Mouse (Mus musculus) embryonic stem cell, embryonic (primary cell): ENCODE results near the gene Gm10964.

Experiments used
- CTCF ChIA-PET, 4 experiments: fragments of 300-600 bp in 2 of 4; fragments of 350-600 bp in 2 of 4; sonication (Branson Sonifier 250); formaldehyde crosslinking; loops; one replicate each; lab custom pipeline; 2022; ENCODE audit warnings: inconsistent platforms in 2 of 4; lab: Charles Lee
- POLR2A ChIA-PET, 4 experiments: fragments of 300-600 bp in 2 of 4; fragments of 350-600 bp in 2 of 4; sonication (Branson Sonifier 250); formaldehyde crosslinking; loops; one replicate each; lab custom pipeline; 2022; ENCODE audit warnings: antibody characterized with exemption in 4 of 4, inconsistent platforms in 1 of 4; lab: Charles Lee

Gene Gm10964

DNA sequence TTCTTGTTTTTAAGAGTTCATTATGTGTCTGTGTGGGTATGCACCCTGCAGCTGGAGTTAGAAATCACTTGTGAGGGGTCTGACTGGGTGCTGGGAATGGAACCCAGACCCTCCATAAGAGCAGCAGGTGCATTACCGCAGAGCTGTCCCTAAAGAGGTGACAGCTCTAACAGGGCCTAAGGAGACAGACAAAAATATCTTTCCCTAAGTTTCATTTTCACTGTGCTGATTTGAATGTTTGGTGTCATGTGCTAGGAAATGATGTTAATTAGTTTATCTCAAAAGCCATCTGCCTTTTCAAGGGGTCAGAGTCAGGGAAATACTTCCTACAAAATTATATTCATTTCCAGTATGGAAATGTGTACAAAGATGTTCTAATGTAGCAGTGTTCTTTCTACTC, at the start of gene Gm10964:
Gene Gm10964 (plus strand): TSS at position 38 of the 400 bp plus-strand sequence.
- POLR2A ChIA-PET: interaction anchor here in 3 of 4 experiments (0.6 to 2.3 kb wide), 3 partner anchors 143 to 199 kb away, joined by 3 to 5 read pairs (median 4); no protein-coding TSS in a partner anchor
- CTCF ChIA-PET: interaction anchor here (0.6 to 2.6 kb wide), 9 partner anchors 91 to 963 kb away, joined by 3 to 10 read pairs (median 5); no protein-coding TSS in a partner anchor

DNA sequence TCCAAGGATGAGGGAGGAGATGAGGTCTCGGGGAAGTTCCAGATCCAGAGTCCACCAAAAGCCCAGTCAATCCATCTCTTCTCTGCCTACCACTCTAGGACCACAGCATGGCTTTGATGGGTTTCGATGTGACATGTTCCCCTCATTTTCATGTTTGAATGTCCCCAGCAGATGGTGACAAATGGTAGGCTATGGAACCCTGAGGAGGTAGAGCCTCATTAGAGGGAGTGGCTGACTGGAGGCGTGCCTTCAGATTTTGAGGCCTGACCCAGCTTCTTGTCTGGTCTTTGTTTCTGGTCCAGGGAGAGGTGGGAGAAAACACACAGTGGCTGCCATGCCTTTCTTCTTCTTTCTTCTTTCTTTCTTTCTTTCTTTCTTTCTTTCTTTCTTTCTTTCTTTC, 48.7 kb upstream of the Gm10964 start:
- ChIA-PET CTCF (no interaction called here), POLR2A (no interaction called here)

DNA sequence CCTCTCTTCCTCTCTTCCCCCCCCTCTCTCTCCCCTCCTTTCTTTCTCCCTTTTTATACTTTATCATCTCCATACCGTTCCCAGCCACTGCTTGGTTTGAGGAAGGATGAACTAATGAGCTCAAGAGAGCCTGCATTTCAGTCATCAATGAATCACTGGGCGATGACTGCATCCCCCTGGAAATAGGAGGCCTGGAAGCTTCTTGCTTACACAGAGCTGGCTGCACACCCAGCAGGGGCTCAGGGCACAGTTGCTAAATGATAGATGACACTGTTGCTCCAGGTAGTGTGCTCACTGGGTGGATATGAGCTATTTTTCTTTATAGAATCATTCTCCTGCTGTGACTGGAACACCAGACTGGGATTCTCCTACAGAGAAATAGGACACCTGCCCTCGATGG, 43.6 kb upstream of the Gm10964 start:
- ChIA-PET POLR2A (interaction anchor here in 3 of 4 experiments (0.6 to 1.4 kb wide), 4 partner anchors 42 to 273 kb away, joined by 3 to 7 read pairs (median 6); partner anchors contain the start of gene Olfml3 (in 1 of the 3)), CTCF (no interaction called here)

DNA sequence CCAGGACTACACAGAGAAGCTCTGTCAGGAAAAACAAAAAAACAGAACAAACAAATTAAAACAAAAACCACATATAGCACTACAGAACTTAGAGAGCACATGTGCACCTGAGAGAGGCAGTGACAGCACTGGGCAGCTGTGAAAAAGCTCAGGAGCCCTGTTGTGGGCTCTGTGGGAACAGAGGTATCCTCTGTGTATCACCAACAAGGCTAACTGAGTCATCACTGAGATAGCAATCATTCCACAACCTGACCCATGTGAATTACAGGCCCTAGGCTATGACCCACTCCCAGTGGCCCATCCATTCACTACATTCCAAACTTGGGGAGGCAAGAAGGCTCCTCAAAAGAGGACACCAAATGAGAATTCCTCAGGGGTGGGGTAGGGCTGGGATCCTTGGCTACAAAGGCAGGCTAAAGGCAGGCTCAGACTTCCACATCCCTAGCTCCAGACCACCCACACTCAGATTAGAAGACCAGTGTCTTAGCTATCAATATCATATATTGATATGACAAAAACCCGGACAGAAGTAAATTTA, 42.7 kb upstream of the Gm10964 start:
- CTCF ChIA-PET: no interaction called here
- POLR2A ChIA-PET: interaction anchor here in 2 of 4 experiments (0.6 to 1.1 kb wide), 2 partner anchors 489 kb away, joined by 3 to 7 read pairs; no protein-coding TSS in a partner anchor

DNA sequence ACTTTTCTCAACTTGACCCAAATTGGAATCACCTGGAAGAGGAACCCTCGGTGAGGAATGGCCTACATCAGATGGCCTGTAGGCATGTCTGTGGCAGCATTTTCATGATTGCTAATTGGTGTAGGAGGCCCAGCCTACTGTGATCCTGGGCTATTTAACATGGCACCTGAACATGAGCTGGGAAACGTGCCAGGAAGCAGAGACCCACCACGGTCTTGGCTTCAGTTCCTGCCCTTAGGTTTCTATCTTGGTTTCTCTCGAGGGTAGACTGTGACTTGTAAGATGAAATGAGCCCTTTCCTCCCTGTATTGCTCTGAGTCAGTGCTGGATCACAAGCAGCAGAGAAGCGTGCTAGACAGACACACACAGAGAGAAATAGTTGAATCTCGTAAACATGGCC, 34.5 kb upstream of the Gm10964 start:
- ChIA-PET POLR2A (interaction anchor here in 1 of 4 experiments (0.6 kb wide), 1 partner anchor 129 kb away, joined by 4 read pairs; no protein-coding TSS in a partner anchor), CTCF (interaction anchor here in 1 of 4 experiments (0.7 kb wide), 1 partner anchor 310 kb away, joined by 4 read pairs; no protein-coding TSS in a partner anchor)

DNA sequence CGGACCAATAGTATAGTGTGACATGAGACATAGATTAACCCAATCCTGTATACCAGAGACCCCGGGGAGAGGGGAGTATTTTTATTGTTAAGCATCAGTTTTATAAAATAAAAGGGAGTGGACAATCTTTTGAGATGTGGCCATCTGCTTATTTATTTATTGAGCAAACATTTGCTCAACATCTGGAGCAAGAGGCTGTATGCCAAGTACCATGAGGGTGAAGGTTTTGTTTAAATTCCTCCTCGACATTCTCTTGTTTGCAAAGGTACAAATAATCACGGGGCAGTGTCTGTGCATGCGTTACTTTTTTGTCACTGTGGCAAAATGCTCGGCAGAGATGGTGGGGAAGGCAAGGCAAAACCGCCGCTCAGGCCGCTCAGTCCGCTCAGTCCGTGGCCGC, 33.7 kb upstream of the Gm10964 start:
- POLR2A ChIA-PET: no interaction called here

DNA sequence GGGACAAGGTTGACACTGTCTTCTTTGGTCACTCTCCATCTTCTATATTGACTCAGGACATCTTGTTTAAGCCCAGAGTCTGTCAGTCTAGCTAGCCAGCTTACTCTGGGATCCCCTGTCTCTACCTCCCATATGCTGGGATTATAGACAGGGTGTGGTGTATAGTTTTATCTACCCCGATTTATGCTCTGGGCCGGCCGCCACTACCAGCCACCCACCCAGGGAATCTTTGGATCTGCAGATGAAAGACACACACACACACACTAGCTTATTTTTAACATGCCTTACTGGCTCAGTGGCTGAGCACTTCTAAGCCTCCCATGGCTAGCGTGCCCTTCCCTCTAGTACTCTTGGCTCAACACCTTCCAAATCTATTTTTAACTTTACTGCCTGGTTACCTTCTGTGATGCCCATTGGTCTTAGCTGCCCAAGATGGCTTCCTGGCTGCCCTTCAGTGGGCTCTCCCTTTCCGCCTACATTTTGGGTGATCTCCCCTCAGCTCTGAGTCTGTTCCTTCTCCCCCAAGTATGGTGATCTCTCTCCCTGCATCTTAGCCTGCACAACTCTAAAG, 29.6 kb upstream of the Gm10964 start:
- POLR2A ChIA-PET: interaction anchor here in 2 of 4 experiments (0.6 to 0.7 kb wide), 2 partner anchors 55 to 1517 kb away, joined by 3 to 7 read pairs; no protein-coding TSS in a partner anchor
- CTCF ChIA-PET: interaction anchor here in 2 of 4 experiments (0.6 kb wide), 2 partner anchors 26 to 28 kb away, joined by 3 to 4 read pairs; partner anchors contain the start of gene Olfml3 (in 1 of the 2)

More for the DNA sequence above, 33.7 kb upstream of the Gm10964 start:
- CTCF ChIA-PET: no interaction called here

DNA sequence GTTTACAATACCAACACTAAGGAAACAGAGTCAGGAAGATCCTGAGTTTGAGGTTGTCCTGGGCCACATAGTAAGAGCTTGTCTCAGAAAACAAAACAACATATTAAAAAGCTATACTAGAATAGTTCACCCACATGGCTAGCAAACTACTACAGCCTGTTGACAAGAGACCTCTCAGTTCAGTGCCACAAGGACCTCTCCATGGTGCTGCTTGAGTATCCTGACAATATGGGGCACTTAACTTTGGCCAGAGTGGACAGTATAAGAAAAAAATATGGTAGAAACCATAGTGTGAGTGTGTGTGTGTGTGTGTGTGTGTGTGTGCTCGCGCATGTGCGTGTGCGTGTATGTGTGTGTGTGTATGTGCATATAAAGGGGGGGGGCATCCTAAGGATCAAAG, 27.0 kb upstream of the Gm10964 start:
- ChIA-PET POLR2A (interaction anchor here in 1 of 4 experiments (0.7 kb wide), 1 partner anchor 178 kb away, joined by 4 read pairs; no protein-coding TSS in a partner anchor), CTCF (interaction anchor here in 2 of 4 experiments (0.5 to 0.6 kb wide), 3 partner anchors 26 to 1339 kb away, joined by 3 read pairs; partner anchors contain the start of gene Olfml3 (in 1 of the 2))

DNA sequence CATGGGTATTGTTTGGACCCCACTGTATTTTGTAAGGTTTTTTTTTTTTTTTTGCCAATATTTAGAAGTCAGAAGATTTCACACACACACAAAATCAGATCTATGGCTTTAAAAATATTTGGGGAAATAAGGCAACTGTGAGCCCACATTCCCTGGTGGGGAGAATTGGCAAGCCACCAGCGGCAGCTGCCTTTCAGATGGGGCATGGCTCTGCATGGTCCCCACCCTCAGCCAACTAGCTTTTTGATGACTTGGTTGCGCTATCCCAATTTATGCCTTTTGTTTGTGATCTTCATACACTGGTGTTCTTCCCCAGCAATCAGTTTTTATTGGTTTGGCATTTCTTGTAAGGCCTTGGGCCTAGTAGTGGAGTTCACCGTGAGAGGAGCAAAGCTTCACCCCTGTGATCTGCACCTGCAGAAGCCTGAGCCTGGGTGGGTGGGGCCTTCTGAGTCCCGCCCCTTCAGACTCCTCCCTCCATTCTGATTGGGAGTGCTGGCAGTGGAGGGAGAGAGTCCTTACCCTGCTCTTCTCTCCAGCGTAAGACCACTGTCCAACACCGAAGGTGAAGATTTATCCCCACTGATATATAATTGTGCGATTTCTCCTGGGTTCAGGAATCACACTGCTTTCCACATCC, 24.8 kb upstream of the Gm10964 start:
- POLR2A ChIA-PET: interaction anchor here in 2 of 4 experiments (0.7 to 0.9 kb wide), 4 partner anchors 8 to 179 kb away, joined by 3 read pairs; no protein-coding TSS in a partner anchor
- CTCF ChIA-PET: no interaction called here

DNA sequence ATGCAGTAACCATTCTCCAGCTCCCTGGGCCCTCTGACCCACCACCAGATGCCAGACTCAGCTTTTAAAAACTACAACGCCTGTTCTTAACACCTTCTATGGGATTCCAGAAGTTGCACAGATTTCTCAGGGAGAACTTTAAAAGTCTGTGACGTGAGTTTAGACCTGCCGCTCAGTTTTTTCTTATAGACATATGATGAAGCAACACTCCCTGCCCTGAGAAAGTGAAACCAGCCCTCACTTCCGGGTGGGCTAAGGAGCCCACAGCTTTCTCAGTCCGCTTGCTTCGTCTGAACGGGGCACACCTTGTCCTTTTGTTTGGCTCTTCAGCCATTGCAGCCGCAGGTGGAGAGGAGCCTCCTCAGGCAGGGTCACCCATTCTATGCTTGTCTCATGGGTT, 24.2 kb upstream of the Gm10964 start:
- ChIA-PET CTCF (no interaction called here), POLR2A (interaction anchor here in 2 of 4 experiments (0.7 to 0.9 kb wide), 3 partner anchors 9 to 69 kb away, joined by 3 read pairs; no protein-coding TSS in a partner anchor)

DNA sequence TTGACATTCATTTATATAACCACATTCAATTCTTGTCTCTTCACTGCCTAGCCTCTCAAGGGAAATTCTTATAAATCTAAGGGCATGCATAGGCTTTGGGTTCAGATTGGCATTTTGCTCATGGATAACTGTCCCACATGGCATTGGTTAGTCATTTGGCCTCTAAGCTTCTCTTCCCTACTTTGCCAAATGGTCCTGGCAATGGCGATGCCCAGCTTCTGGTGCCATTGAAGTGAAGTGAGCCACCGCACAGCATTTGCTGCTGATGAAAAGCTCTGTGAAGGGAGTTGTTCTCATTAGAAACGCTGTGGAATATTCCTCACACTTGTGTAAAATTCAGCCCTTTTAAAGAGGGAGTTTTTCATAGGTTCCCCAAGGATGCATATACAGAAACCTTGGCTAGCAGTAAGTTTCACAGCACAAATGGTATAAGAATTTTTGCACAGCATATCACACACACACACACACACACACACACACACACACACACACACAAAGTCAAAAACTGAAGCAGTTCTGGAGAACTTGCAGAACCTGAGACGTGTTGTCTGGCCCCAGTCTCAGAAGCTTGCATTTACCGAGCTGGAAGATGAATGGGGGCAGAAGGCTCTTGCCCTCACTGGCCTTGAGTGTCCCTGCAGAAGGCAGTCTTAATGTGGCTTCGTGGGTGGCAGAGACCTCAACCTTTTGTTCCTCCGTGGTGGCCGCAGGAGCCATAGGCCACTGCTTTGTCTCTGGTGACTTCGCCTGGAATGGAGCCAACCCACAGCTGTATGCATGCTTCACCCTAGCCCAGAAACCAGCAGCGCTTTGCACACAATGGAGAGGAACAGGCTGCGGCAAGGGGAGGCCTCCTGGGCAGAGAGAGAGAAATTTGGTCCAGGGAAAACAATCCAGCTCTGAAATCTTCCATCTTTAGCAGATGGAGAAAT, 23.1 kb upstream of the Gm10964 start:
- CTCF ChIA-PET: interaction anchor here in 2 of 4 experiments (0.6 to 0.9 kb wide), 4 partner anchors 21 to 1604 kb away, joined by 3 to 6 read pairs (median 3); partner anchors contain the start of gene Olfml3 (in 1 of the 2)
- POLR2A ChIA-PET: interaction anchor here (0.6 to 1.4 kb wide), 4 partner anchors 9 to 922 kb away, joined by 3 to 7 read pairs (median 3); partner anchors contain the start of gene Slc16a1 (in 1 of the 4)

DNA sequence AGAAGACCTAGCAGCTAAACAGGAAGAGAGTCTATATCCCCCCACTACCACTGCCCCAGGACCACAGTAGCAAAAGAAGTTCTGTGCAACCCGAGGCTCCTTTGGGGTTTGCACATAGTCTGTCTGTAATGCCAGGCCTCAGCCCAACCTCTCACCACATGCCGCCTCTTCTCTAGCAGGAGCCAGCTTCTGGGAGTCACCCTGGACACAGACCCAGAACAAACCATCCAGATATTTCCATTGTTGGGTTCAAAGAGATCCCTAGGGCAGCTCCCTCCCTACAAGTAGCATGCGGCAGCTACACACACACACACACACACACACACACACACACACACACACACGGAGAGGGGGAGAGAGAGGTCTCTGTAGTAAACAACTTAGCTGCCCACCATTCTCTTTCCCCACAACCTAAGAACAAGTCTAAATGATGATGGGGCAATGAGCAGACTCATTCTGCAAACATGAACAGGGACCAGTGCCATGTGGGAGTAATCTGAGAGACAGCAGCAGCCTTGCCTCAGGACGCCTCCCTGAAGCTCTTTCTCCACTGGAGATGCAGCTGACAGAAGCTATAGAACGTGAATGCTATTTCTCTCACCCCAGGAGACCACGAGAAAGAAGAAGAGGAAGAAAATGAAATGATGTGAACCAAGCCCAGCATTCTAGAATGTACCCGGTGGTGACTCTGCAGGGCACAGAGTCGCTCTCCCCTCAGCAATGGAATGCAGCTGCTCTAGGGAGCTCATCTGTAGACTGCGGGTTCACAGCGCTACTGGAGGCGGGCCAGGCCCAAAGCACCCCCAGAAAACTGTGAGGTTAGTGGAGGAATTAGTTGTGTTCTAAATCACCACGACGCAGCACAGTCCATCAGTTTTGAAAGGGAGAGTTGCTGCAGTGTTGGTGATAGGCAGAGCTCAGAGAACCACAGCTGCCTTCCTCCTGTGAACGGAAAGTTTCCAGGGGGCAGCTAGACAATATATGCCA, 22.1 kb upstream of the Gm10964 start:
- POLR2A ChIA-PET: interaction anchor here in 3 of 4 experiments (0.6 to 1.4 kb wide), 4 partner anchors 10 to 921 kb away, joined by 3 to 7 read pairs (median 3); partner anchors contain the start of genes Olfml3 (in 1 of the 3) and Slc16a1 (in 1 of the 3)
- CTCF ChIA-PET: interaction anchor here in 3 of 4 experiments (0.6 to 0.8 kb wide), 4 partner anchors 20 to 1605 kb away, joined by 3 to 6 read pairs (median 4); partner anchors contain the start of gene Olfml3 (in 1 of the 3)

DNA sequence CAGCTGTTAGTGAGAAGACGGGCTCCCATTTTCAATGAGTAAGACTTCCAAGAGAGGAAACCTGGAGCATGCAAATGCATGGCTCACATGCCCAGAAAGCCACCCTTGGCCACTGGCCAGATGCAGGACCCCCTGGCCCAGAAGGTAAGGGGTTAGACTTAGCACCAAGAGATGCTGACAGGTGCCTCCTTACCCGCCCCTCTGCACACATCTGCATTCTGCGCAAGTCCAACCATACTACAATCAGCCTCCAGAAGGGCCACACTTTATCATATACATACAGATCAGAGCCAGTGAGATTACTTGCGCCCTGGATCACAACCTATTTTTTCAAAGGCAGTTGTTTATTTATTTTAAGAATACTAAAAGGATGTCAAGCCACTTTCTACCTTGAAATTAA, 20.4 kb upstream of the Gm10964 start:
- POLR2A ChIA-PET: interaction anchor here in 1 of 4 experiments (0.6 kb wide), 1 partner anchor 91 kb away, joined by 3 read pairs; the partner anchor contains the start of genes Ap4b1, Dclre1b and Gm43064
- CTCF ChIA-PET: interaction anchor here in 2 of 4 experiments (0.6 to 1.5 kb wide), 2 partner anchors 20 to 1487 kb away, joined by 3 to 4 read pairs; partner anchors contain the start of gene Olfml3 (in 1 of the 2)

DNA sequence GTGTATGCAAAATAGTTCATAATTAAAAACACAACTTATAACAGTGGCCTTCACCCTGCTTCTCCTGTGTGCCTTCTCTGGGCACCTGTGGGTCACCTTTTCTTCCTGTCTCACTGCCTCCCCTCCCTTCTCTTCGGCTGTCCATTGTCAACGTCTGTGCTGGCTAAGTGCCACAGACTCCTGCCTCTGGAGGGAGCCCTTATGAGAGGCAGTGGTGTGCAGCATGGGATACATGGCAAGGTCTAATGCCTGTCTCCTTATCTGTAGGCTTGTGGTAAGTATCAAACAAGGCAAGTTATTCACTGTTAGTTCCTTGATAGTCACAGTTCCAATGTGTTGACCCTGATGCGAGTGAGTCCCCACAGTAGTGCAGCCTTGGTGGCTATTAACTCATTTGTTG, 15.0 kb upstream of the Gm10964 start:
- CTCF ChIA-PET: no interaction called here
- POLR2A ChIA-PET: no interaction called here

DNA sequence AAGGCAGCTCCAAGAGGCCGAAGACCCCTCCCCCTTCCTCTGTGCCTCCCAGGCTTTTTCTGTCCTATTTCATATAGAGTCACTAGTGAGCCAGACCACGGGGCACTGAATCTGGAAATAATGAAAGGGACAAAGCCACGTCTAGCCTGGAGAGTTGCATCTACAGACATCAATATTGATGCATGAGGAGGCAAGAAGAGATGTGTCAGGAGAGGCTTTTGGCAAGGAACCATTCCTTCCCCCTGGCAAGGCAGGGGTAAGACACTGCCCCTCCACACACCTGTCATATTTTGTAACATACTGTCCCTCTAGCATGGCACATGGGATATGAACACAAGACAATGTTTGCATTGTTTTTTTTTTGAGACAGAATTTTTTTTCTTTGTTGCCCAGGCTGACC, 12.5 kb upstream of the Gm10964 start:
- ChIA-PET POLR2A (no interaction called here), CTCF (no interaction called here)

DNA sequence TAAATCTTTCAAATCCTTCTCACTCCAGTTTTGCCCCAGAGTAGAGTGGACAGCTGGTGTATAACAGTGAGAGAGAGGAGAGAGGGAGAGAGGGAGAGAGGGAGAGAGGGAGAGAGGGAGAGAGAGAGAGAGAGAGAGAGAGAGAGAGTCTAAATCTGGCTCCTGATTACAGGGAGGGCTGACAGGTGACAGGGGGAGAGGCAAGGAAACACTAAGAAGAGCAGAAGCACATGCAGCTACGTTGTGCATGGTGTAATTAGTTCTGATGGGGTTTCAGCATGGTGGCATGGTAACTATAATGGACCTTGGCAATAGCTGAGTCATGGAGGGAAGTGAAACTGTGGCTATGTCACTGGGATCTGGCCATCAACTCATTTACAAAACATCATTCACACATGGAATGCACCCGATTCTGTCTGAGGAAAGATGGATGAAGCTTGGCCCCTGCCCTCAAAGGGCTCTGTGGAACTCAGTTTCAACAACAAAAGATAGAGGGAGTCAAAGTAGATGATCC, 11.3 kb upstream of the Gm10964 start:
- ChIA-PET POLR2A (interaction anchor here in 1 of 4 experiments (0.7 kb wide), 1 partner anchor 284 kb away, joined by 3 read pairs; no protein-coding TSS in a partner anchor), CTCF (interaction anchor here in 3 of 4 experiments (0.5 to 0.7 kb wide), 4 partner anchors 10 to 1894 kb away, joined by 3 to 9 read pairs (median 4); partner anchors contain the start of gene Olfml3 (in 1 of the 3))
